Mouse (Mus musculus) ES-Bruce4 (cell line): Measurements from ENCODE around the gene Cbx5.

Experiments used
- CTCF ChIP-seq: IDR thresholded peaks from one replicate; pipeline ENCODE4 v1.8.1; 2011; ENCODE audit warnings: low read depth, low read length
- EP300 ChIP-seq: IDR thresholded peaks from 2 replicates; pipeline ENCODE4 v1.6.1; 2011; ENCODE audit warnings: low read depth, low read length; ENCODE audit not compliant: insufficient read depth
- POLR2A ChIP-seq: IDR thresholded peaks from one replicate; pipeline ENCODE4 v1.8.1; 2011; ENCODE audit warnings: low read length; ENCODE audit not compliant: insufficient read depth

GRCm38 (mm10) chr15:103173251-103173650 lies 66.4 kb downstream of the Cbx5 start:
- no peak for TF ChIP-seq POLR2A
- no peak for TF ChIP-seq CTCF
- TF ChIP-seq EP300 = no peak
